ENCODE assay signal across 14 mouse cellular contexts in the genomic region with DNA sequence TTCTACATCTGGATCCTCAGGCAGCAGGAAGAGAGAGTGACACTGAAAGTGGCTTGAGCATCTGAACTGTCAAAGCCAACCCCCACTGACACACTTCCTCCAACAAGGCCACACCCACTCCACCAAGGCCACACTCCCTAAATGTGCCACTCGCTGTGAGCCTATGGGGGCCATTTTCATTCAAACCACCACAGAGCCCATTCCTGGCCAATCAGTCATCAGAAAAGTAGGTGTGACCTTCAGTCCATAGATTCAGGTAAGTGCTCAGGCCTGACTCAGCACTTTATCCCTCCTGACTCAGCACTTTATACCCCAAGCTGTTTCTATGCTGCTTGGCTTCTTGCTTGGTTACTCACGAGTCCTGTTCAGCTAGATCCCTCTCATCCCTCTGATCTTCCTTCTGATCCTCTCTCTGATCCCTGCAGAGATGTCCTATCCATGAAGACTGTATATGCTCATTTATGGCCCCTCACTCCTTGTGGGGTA.
"Had no signal": no experiment of that assay in that cellular context is flagged by ENCODE, and none has a peak within 500 bp of the region (broad histone marks: within the 10 kb centered on the region; RNA-seq: fewer than 3 reads in every experiment).

No protein-coding gene starts in this region.

- H3K9ac ChIP-seq: lung, embryonic 14.5 days; midbrain, embryonic 12.5 days; neural tube, embryonic 12.5 days; stomach, embryonic 15.5 days had no signal

- H3K27me3 ChIP-seq: midbrain, embryonic 12.5 days; neural tube, embryonic 12.5 days; stomach, embryonic 15.5 days had no signal

- H3K9me3 ChIP-seq: midbrain, embryonic 10.5 days; midbrain, embryonic 12.5 days; neural tube, embryonic 12.5 days; stomach, embryonic 15.5 days had no signal

- DNase-seq: lung, adult 18-20 months; lung, embryonic 14.5 days; lung, postnatal 10 days; lung, postnatal 4 days; midbrain, embryonic 14.5 days; right cerebral cortex, postnatal 14 days; thymus, adult 18-20 months; thymus, postnatal 14 days had no signal

- ATAC-seq: midbrain, embryonic 16.5 days had no signal

- H3K27ac ChIP-seq: midbrain, embryonic 10.5 days; midbrain, embryonic 12.5 days; neural tube, embryonic 12.5 days; stomach, embryonic 15.5 days had no signal

- H3K4me3 ChIP-seq: midbrain, embryonic 10.5 days; midbrain, embryonic 12.5 days; myocyte; neural tube, embryonic 12.5 days; stomach, embryonic 15.5 days had no signal

- H3K4me1 ChIP-seq: midbrain, embryonic 10.5 days; midbrain, embryonic 12.5 days; neural tube, embryonic 12.5 days had no signal

- H3K36me3 ChIP-seq: midbrain, embryonic 10.5 days; midbrain, embryonic 12.5 days; neural tube, embryonic 12.5 days; stomach, embryonic 15.5 days had no signal

- H3K4me2 ChIP-seq: lung, embryonic 14.5 days; midbrain, embryonic 12.5 days; neural tube, embryonic 12.5 days; stomach, embryonic 15.5 days had no signal
